Mouse (Mus musculus) C2C12 (cell line): Measurements from ENCODE around the gene Ankrd50. TPM values are rescaled to one million over a fixed set of nuclear protein-coding genes. Genes with fewer than 3 reads are reported as not detected.

Experiments
- H3K27me3 ChIP-seq: one replicate; pipeline ENCODE4 v1.6.1; 2011; ENCODE audit not compliant: control insufficient read depth, insufficient read depth, insufficient read length
- H3K36me3 ChIP-seq: one replicate; pipeline ENCODE4 v1.6.1; 2011; ENCODE audit not compliant: control insufficient read depth, insufficient read depth
- H3K4me3 ChIP-seq: one replicate; pipeline ENCODE4 v1.5.1; 2011; ENCODE audit warnings: mild to moderate bottlenecking, control low read depth; ENCODE audit not compliant: poor library complexity, insufficient read depth, severe bottlenecking
- H3K79me2 ChIP-seq: one replicate; pipeline ENCODE4 v1.6.1; 2011; ENCODE audit not compliant: control insufficient read depth, insufficient read depth
- H3K79me3 ChIP-seq: one replicate; pipeline ENCODE4 v1.6.1; 2011; ENCODE audit warnings: low read depth, control low read depth
- H3ac ChIP-seq: one replicate; pipeline ENCODE3; 2011; ENCODE audit warnings: low read depth; ENCODE audit not compliant: control insufficient read depth, insufficient read length
- CEBPB ChIP-seq: IDR thresholded peaks from one replicate; pipeline ENCODE4 v1.6.1; 2011; ENCODE audit warnings: low read depth, mild to moderate bottlenecking, control low read depth, moderate library complexity
- CTCF ChIP-seq: IDR thresholded peaks from one replicate; pipeline ENCODE4 v1.5.1; 2011; ENCODE audit not compliant: control insufficient read depth, insufficient read depth, insufficient read length
- FOSL1 ChIP-seq: IDR thresholded peaks from one replicate; pipeline ENCODE4 v1.8.0; 2011; ENCODE audit warnings: mild to moderate bottlenecking, low read length; ENCODE audit not compliant: poor library complexity, insufficient read depth, severe bottlenecking
- MAX ChIP-seq: IDR thresholded peaks from one replicate; pipeline ENCODE4 v1.6.1; 2011; ENCODE audit warnings: mild to moderate bottlenecking, control low read depth
- MYOD1 ChIP-seq: IDR thresholded peaks from one replicate; pipeline ENCODE4 v1.6.1; 2011; ENCODE audit warnings: low read depth; ENCODE audit not compliant: control insufficient read depth, insufficient read length
- MYOG ChIP-seq: IDR thresholded peaks from one replicate; pipeline ENCODE4 v1.6.1; 2011; ENCODE audit not compliant: control insufficient read depth, insufficient read length; ENCODE audit errors: extremely low read depth
- USF1 ChIP-seq: IDR thresholded peaks from one replicate; pipeline ENCODE4 v1.6.1; 2011; ENCODE audit warnings: low read depth, mild to moderate bottlenecking, control low read depth, moderate library complexity
- polyA plus RNA-seq: library from polyadenylated mRNA; unstranded; fragments of >200 nt; fragmentation: generic; extraction: Trizol; gene quantifications from one replicate; pipeline ENCODE4 v1.2.1, GENCODE M21; 2012; ENCODE audit warnings: missing spikeins

Gene Ankrd50
- polyA plus RNA-seq, 1 experiment = 31.0 TPM

- Histone ChIP-seq H3K4me3 (no peak overlapping the region), H3ac (no peak overlapping the region), H3K79me3 (peaks cover 79% of the 10 kb centered on the region), H3K79me2 (peaks cover 85% of the 10 kb centered on the region), H3K36me3 (peaks cover 34% of the 10 kb centered on the region), H3K27me3 (no peaks in the 10 kb centered on the region)
- no peak for TF ChIP-seq FOSL1
- TF ChIP-seq CTCF = no peak
- TF ChIP-seq MAX = no peak
- no peak for TF ChIP-seq CEBPB
- no peak for TF ChIP-seq MYOG
- TF ChIP-seq USF1 = no peak
- TF ChIP-seq MYOD1 = no peak
These were observed 3.5 kb downstream of the Ankrd50 start for GRCm38 (mm10) chr3:38481106-38481505.

- H3K27me3 ChIP-seq = no peaks in the 10 kb centered on the region
- no peak overlapping the region for H3K4me3 ChIP-seq
- H3K79me3 ChIP-seq = peaks cover 98% of the 10 kb centered on the region
- TF ChIP-seq CEBPB = no peak
- TF ChIP-seq USF1 = no peak
- no peak for TF ChIP-seq MYOG
- TF ChIP-seq MYOD1 = no peak
- no peak for TF ChIP-seq CTCF
- TF ChIP-seq FOSL1 = no peak
- TF ChIP-seq MAX = no peak
- H3K36me3 ChIP-seq = peaks cover 42% of the 10 kb centered on the region
- H3K79me2 ChIP-seq = peaks cover 100% of the 10 kb centered on the region
- no peak overlapping the region for H3ac ChIP-seq
These were observed 6.7 kb downstream of the Ankrd50 start for GRCm38 (mm10) chr3:38477936-38478335.

GRCm38 (mm10) chr3:38475587-38475986, 9.1 kb downstream of the Ankrd50 start:
- no peak for TF ChIP-seq MYOD1
- no peak for TF ChIP-seq FOSL1
- TF ChIP-seq CTCF = no peak
- H3K27me3 ChIP-seq = no peaks in the 10 kb centered on the region
- H3K79me2 ChIP-seq = peaks cover 100% of the 10 kb centered on the region
- no peak overlapping the region for H3ac ChIP-seq
- no peak overlapping the region for H3K4me3 ChIP-seq
- peaks cover 45% of the 10 kb centered on the region for H3K36me3 ChIP-seq
- H3K79me3 ChIP-seq = peaks cover 96% of the 10 kb centered on the region

DNA sequence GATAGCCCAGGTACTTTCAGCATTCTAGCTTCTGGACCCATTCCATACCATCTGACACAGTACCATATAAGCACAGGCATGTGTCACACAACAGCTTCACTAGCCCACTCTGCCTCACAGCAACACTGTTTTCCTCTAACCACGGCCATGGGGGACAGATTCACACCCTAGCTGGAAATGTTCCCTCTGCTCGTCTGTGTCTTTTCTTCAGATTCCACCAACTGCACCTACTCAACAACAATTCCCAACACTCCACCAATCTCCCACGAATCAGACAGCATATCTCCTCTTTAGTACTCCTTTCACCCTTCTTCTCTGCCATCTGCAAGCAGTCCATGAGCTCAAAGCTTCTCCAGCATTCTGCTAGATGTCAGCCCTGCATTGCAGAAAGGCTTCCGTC, 11.5 kb downstream of the Ankrd50 start:
- Histone ChIP-seq H3K79me3 (peaks cover 95% of the 10 kb centered on the region), H3K79me2 (peaks cover 100% of the 10 kb centered on the region), H3K27me3 (no peaks in the 10 kb centered on the region), H3K4me3 (no peak overlapping the region), H3ac (no peak overlapping the region), H3K36me3 (peaks cover 48% of the 10 kb centered on the region)
- TF ChIP-seq MAX (no peak), CEBPB (no peak), CTCF (no peak), MYOG (no peak), FOSL1 (no peak), USF1 (no peak), MYOD1 (no peak)

GRCm38 (mm10) chr3:38471516-38471915, 13.1 kb downstream of the Ankrd50 start:
- Histone ChIP-seq H3K36me3 (peaks cover 44% of the 10 kb centered on the region), H3K79me2 (peaks cover 100% of the 10 kb centered on the region), H3K4me3 (no peak overlapping the region), H3K27me3 (no peaks in the 10 kb centered on the region), H3ac (no peak overlapping the region), H3K79me3 (peaks cover 96% of the 10 kb centered on the region)
- TF ChIP-seq MYOD1 (no peak), CEBPB (no peak), CTCF (no peak), FOSL1 (no peak), MYOG (no peak), MAX (no peak), USF1 (no peak)

- no peak overlapping the region for H3ac ChIP-seq
- no peak overlapping the region for H3K4me3 ChIP-seq
- H3K79me3 ChIP-seq = peaks cover 87% of the 10 kb centered on the region
- H3K27me3 ChIP-seq = no peaks in the 10 kb centered on the region
- peaks cover 99% of the 10 kb centered on the region for H3K79me2 ChIP-seq
- H3K36me3 ChIP-seq = peaks cover 44% of the 10 kb centered on the region
- TF ChIP-seq MYOG = no peak
These were observed 16.5 kb downstream of the Ankrd50 start for GRCm38 (mm10) chr3:38468131-38468530.
